Mouse (Mus musculus) mouse embryonic stem cell (cell line): Measurements from ENCODE around the gene Cdt1.
"Not testable (repeated sequence)": the region's sequence is repeated elsewhere in the genome, so short reads cannot be mapped to it uniquely, and the experiment has no call there.

ENCODE experiments used
- in situ Hi-C, 2 experiments: fragments of 300-500 bp; cut with MboI; formaldehyde crosslinking; loops; 1 replicate in 1 of 2; 3 replicates in 1 of 2; pipeline ENCODE4 v1.14.3; 2019 to 2020; ENCODE audit warnings: low sequenced_read_pairs in 2 of 2, low pct_unique_long_range_greater_than_20kb in 1 of 2, mixed read lengths in 1 of 2; ENCODE audit not compliant: unreplicated experiment in 1 of 2

The Cdt1 gene

GRCm38 (mm10) chr8:122569329-122569728 lies 1.5 kb downstream of the Cdt1 start:
- in situ Hi-C loops = loop anchor here in 1 of 2 experiments (5.0 kb wide), 1 partner anchor 67 kb away; no protein-coding TSS in a partner anchor

GRCm38 (mm10) chr8:122569996-122570395 lies 2.2 kb downstream of the Cdt1 start:
- in situ Hi-C loops = loop anchor here in 1 of 2 experiments (5.0 kb wide), 1 partner anchor 68 kb away; no protein-coding TSS in a partner anchor

GRCm38 (mm10) chr8:122571153-122571552 lies 3.3 kb downstream of the Cdt1 start:
- in situ Hi-C loops = no loop called here

GRCm38 (mm10) chr8:122571750-122572267 lies 4.0 kb downstream of the Cdt1 start:
- in situ Hi-C loops = no loop called here

- in situ Hi-C loops = no loop called here
Observed at GRCm38 (mm10) chr8:122572751-122573150, 4.9 kb downstream of the Cdt1 start.

- in situ Hi-C loops = not testable (repeated sequence)
Observed at GRCm38 (mm10) chr8:122573176-122573575, 5.4 kb downstream of the Cdt1 start.

GRCm38 (mm10) chr8:122573577-122573976 lies 5.8 kb downstream of the Cdt1 start:
- in situ Hi-C loops = no loop called here

- in situ Hi-C loops = no loop called here
Observed at GRCm38 (mm10) chr8:122574264-122574663, 6.4 kb downstream of the Cdt1 start.

GRCm38 (mm10) chr8:122574667-122575251 lies 6.9 kb downstream of the Cdt1 start:
- in situ Hi-C loops = no loop called here

GRCm38 (mm10) chr8:122575286-122575685 lies 7.5 kb downstream of the Cdt1 start:
- in situ Hi-C loops = no loop called here

- in situ Hi-C loops = no loop called here
Observed at GRCm38 (mm10) chr8:122575735-122576647, 8.2 kb downstream of the Cdt1 start.

- in situ Hi-C loops = no loop called here
Observed at GRCm38 (mm10) chr8:122576648-122577022, 8.8 kb downstream of the Cdt1 start, which contains the start of gene Aprt. Aprt (minus strand) TSS chr8:122576909.

- in situ Hi-C loops = no loop called here
Observed at GRCm38 (mm10) chr8:122577116-122577515, 9.3 kb downstream of the Cdt1 start.

GRCm38 (mm10) chr8:122579196-122579595 lies 11.4 kb downstream of the Cdt1 start:
- in situ Hi-C loops = no loop called here

- in situ Hi-C loops = no loop called here
Observed at GRCm38 (mm10) chr8:122580926-122581325, 13.1 kb downstream of the Cdt1 start.

GRCm38 (mm10) chr8:122584981-122585380 lies 17.2 kb downstream of the Cdt1 start:
- in situ Hi-C loops = no loop called here

- in situ Hi-C loops = no loop called here
Observed at GRCm38 (mm10) chr8:122585411-122585891, 17.6 kb downstream of the Cdt1 start.

GRCm38 (mm10) chr8:122586171-122586570 lies 18.4 kb downstream of the Cdt1 start:
- in situ Hi-C loops = no loop called here

GRCm38 (mm10) chr8:122586749-122587148 lies 18.9 kb downstream of the Cdt1 start:
- in situ Hi-C loops = no loop called here
